Mouse (Mus musculus): ENCODE data around the gene Fbxo46. TPM values are rescaled to one million over a fixed set of nuclear protein-coding genes. Genes with fewer than 3 reads are reported as not detected.

Gene Fbxo46
- polyA plus RNA-seq, 1 experiment from 2014 or later: 9.8 TPM

DNA sequence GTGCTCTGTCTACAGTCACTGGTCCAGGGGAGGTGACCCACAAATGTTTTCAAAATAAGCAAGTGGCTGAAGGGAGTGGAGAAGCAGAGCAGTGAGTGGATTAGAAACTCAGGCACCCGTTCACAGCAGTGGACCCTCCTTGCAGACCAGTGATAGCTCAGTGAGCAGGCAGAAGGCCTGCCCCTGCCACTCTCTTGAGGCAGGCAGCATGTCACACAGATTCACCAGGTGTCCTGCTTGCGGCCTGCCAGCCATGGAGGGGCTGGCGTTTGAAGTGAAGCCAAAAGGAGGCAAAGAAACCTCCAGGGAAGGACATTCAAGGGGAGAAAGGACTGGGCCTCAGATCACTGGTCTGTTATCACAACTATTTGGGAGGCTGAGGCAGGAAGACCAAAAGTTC, 40.9 kb upstream of the Fbxo46 start:
- WGBS: 85% methylated on average over 3 of the region's 3 CpGs
- no peaks in the 10 kb centered on the region for H3K27me3 ChIP-seq (ENCODE audit: control insufficient read depth, insufficient read depth, low read length)
- H3K9me3 ChIP-seq (ENCODE audit: control insufficient read depth, low read length): no peaks in the 10 kb centered on the region
- ATAC-seq (ENCODE audit: insufficient number of reproducible peaks, low FRiP score, low TSS enrichment, low read depth) (no peak), DNase-seq (ENCODE audit: low spot score) (no peak)
- H3K4me1 ChIP-seq (ENCODE audit: control insufficient read depth, insufficient read depth, low read length): peaks cover 20% of the 10 kb centered on the region
- H3K36me3 ChIP-seq (ENCODE audit: control insufficient read depth, insufficient read depth, low read length): peaks cover 42% of the 10 kb centered on the region
- no peak overlapping the region for H3K27ac ChIP-seq (replicated peaks; ENCODE audit: low read depth, low read length)
- no peak overlapping the region for H3K4me2 ChIP-seq (ENCODE audit: low read depth, severe bottlenecking)
- no peak overlapping the region for H3K9ac ChIP-seq (ENCODE audit: low read length)
- no peak overlapping the region for H3K4me3 ChIP-seq (ENCODE audit: low read depth, low read length)

DNA sequence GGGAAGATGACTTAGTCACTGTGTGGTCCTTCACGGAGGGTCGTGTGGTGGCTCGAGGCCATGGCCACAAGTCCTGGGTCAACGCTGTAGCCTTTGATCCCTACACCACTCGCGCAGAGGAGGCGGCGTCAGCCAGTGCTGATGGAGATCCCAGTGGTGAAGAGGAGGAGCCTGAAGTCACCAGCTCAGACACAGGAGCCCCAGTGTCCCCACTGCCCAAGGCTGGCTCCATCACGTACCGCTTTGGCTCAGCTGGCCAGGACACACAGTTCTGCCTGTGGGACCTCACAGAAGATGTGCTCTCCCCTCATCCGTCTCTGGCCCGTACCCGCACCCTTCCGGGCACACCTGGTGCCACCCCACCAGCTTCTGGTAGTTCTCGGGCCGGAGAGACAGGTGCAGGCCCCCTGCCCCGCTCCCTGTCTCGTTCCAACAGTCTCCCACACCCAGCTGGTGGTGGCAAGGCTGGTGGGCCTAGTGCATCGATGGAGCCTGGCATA, 39.2 kb upstream of the Fbxo46 start:
- ATAC-seq (ENCODE audit: insufficient number of reproducible peaks, low FRiP score, low TSS enrichment, low read depth): no peak
- Histone ChIP-seq H3K27ac (replicated peaks; ENCODE audit: low read depth, low read length) (no peak overlapping the region), H3K4me3 (ENCODE audit: low read depth, low read length) (no peak overlapping the region)

DNA sequence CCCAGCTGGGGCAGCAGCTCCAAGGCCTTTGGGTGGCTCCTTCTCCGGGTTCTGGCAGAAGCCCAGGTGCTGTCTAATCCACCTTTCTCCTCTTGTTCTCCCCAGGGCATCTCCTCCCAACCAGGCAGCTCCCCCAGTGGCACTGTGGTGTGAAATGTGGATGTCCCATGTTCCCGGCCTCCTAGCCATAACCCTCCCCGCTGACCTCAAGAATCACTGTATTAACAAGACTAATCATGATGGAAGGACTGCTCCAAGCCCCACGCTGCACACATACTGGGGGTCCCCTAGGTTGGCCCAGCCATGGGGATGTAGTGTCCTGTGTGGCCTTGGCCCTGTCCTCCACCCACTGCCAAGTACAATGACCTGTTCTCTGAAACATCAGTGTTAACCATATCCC, 37.5 kb upstream of the Fbxo46 start:
- 79% methylated on average over 4 of the region's 4 CpGs for WGBS
- Histone ChIP-seq H3K36me3 (ENCODE audit: control insufficient read depth, insufficient read depth, low read length) (peaks cover 42% of the 10 kb centered on the region), H3K9ac (ENCODE audit: low read length) (no peak overlapping the region), H3K27ac (replicated peaks; ENCODE audit: low read depth, low read length) (no peak overlapping the region), H3K4me2 (ENCODE audit: low read depth, severe bottlenecking) (no peak overlapping the region), H3K9me3 (ENCODE audit: control insufficient read depth, low read length) (no peaks in the 10 kb centered on the region), H3K4me1 (ENCODE audit: control insufficient read depth, insufficient read depth, low read length) (peaks cover 24% of the 10 kb centered on the region), H3K27me3 (ENCODE audit: control insufficient read depth, insufficient read depth, low read length) (no peaks in the 10 kb centered on the region), H3K4me3 (ENCODE audit: low read depth, low read length) (no peak overlapping the region)
- DNase-seq (ENCODE audit: low spot score): no peak
- no peak for ATAC-seq (ENCODE audit: insufficient number of reproducible peaks, low FRiP score, low TSS enrichment, low read depth)

More for the DNA sequence above, 39.2 kb upstream of the Fbxo46 start:
- Histone ChIP-seq H3K27me3 (ENCODE audit: control insufficient read depth, insufficient read depth, low read length) (no peaks in the 10 kb centered on the region), H3K36me3 (ENCODE audit: control insufficient read depth, insufficient read depth, low read length) (peaks cover 42% of the 10 kb centered on the region), H3K4me2 (ENCODE audit: low read depth, severe bottlenecking) (no peak overlapping the region), H3K9ac (ENCODE audit: low read length) (no peak overlapping the region), H3K4me1 (ENCODE audit: control insufficient read depth, insufficient read depth, low read length) (peaks cover 28% of the 10 kb centered on the region), H3K9me3 (ENCODE audit: control insufficient read depth, low read length) (no peaks in the 10 kb centered on the region)
- DNase-seq (ENCODE audit: low spot score): no peak
- 88% methylated on average over 19 of the region's 19 CpGs for WGBS

DNA sequence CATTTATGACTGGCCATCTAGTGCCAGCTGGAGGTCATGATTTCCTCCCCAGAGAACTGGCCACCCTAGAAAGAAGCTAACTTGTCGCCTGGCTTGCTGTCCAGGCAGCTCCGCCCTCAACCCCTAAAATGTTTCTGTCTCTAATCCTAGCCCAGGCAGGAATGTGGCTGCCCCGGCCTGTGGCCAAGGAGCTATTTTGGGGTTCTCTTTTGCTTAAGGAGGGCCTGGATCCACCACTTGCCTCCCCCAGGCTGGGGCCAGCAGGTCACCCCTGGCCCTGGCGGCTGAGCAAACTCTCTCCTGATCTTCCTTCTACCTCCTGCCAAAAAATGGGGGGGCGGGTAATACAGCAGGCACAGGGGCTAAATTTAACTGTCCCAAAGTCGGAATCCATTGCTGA, 36.6 kb upstream of the Fbxo46 start:
- no peak for DNase-seq (ENCODE audit: low spot score)
- Histone ChIP-seq H3K9me3 (ENCODE audit: control insufficient read depth, low read length) (no peaks in the 10 kb centered on the region), H3K4me1 (ENCODE audit: control insufficient read depth, insufficient read depth, low read length) (peaks cover 21% of the 10 kb centered on the region), H3K27me3 (ENCODE audit: control insufficient read depth, insufficient read depth, low read length) (no peaks in the 10 kb centered on the region), H3K4me3 (ENCODE audit: low read depth, low read length) (no peak overlapping the region), H3K9ac (ENCODE audit: low read length) (no peak overlapping the region), H3K27ac (replicated peaks; ENCODE audit: low read depth, low read length) (no peak overlapping the region), H3K4me2 (ENCODE audit: low read depth, severe bottlenecking) (no peak overlapping the region), H3K36me3 (ENCODE audit: control insufficient read depth, insufficient read depth, low read length) (peaks cover 40% of the 10 kb centered on the region)
- WGBS: 63% methylated on average over 6 of the region's 6 CpGs
- no peak for ATAC-seq (ENCODE audit: insufficient number of reproducible peaks, low FRiP score, low TSS enrichment, low read depth)

DNA sequence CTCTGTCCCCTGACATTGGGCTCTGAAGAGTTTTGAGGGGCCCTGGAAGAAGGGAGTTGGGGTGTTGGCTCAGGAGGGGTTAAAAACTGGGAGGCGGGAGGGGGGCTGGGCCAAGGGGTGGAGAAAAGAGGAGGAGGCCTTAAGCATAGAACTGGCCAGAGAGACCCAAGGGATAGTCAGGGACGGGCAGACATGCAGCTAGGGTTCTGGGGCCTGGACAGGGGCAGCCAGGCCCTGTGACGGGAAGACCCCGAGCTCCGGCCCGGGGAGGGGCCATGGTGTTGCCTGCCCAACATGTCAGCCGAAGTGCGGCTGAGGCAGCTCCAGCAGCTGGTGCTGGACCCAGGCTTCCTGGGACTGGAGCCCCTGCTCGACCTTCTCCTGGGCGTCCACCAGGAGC, 36.0 kb upstream of the Fbxo46 start, which contains the start of gene Dmpk:
Dmpk (plus strand) TSS at position 149 of the 400 bp plus-strand sequence.
- Histone ChIP-seq H3K9me3 (ENCODE audit: control insufficient read depth, low read length) (no peaks in the 10 kb centered on the region), H3K4me2 (ENCODE audit: low read depth, severe bottlenecking) (peak within 1 kb of the TSS; percentile 16; the same call in 1 of the 2 replicates), H3K9ac (ENCODE audit: low read length) (no peak within 1 kb of the TSS; the same call in 1 of the 2 replicates), H3K36me3 (ENCODE audit: control insufficient read depth, insufficient read depth, low read length) (peaks cover 36% of the 10 kb centered on the region), H3K27ac (replicated peaks; ENCODE audit: low read depth, low read length) (no peak within 1 kb of the TSS), H3K4me1 (ENCODE audit: control insufficient read depth, insufficient read depth, low read length) (peaks cover 21% of the 10 kb centered on the region), H3K4me3 (ENCODE audit: low read depth, low read length) (0 out of 2 replicates have a peak within 1 kb of the TSS, but pooled peaks have one; percentile 5), H3K27me3 (ENCODE audit: control insufficient read depth, insufficient read depth, low read length) (no peaks in the 10 kb centered on the region)
- ATAC-seq (ENCODE audit: insufficient number of reproducible peaks, low FRiP score, low TSS enrichment, low read depth): 0 out of 2 replicates have a peak, but pooled peaks have one; percentile 23
- no peak for DNase-seq (ENCODE audit: low spot score)
- WGBS: 41% methylated on average over 10 of the region's 10 CpGs

DNA sequence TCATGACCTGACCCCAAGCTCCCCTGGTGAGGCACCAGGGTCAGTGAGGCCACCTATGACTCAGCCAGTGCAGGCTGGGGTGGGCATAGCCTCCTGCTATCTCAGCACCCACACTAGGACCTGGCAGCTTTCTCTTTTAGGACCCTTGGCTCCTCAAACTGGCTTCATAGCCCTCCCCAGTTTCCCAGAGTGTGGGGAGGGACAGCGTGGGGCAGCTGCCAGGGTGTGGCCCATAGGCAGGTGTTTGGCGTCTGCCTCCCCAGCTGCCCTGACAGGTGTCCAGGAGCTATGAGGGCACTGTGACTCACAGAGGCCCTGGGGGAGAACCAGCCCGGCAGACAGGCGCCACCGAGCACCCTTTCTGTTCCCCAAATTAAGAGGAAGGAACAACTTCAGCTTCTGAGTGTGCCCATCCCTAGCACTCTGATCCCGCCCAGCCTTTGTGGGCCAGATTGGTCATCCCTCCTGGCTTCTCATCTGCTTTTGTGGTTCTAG, 35.3 kb upstream of the Fbxo46 start:
- H3K9me3 ChIP-seq (ENCODE audit: control insufficient read depth, low read length): no peaks in the 10 kb centered on the region
- WGBS: 73% methylated on average over 6 of the region's 6 CpGs
- DNase-seq (ENCODE audit: low spot score) (no peak), ATAC-seq (ENCODE audit: insufficient number of reproducible peaks, low FRiP score, low TSS enrichment, low read depth) (no peak)
- H3K4me1 ChIP-seq (ENCODE audit: control insufficient read depth, insufficient read depth, low read length): peaks cover 21% of the 10 kb centered on the region
- no peaks in the 10 kb centered on the region for H3K27me3 ChIP-seq (ENCODE audit: control insufficient read depth, insufficient read depth, low read length)
- H3K4me3 ChIP-seq (ENCODE audit: low read depth, low read length): no peak overlapping the region
- no peak overlapping the region; the same call in 1 of the 2 replicates for H3K9ac ChIP-seq (ENCODE audit: low read length)
- 0 out of 2 replicates have a peak overlapping the region, but pooled peaks have one; percentile 16 for H3K4me2 ChIP-seq (ENCODE audit: low read depth, severe bottlenecking)
- peaks cover 35% of the 10 kb centered on the region for H3K36me3 ChIP-seq (ENCODE audit: control insufficient read depth, insufficient read depth, low read length)
- no peak overlapping the region for H3K27ac ChIP-seq (replicated peaks; ENCODE audit: low read depth, low read length)

DNA sequence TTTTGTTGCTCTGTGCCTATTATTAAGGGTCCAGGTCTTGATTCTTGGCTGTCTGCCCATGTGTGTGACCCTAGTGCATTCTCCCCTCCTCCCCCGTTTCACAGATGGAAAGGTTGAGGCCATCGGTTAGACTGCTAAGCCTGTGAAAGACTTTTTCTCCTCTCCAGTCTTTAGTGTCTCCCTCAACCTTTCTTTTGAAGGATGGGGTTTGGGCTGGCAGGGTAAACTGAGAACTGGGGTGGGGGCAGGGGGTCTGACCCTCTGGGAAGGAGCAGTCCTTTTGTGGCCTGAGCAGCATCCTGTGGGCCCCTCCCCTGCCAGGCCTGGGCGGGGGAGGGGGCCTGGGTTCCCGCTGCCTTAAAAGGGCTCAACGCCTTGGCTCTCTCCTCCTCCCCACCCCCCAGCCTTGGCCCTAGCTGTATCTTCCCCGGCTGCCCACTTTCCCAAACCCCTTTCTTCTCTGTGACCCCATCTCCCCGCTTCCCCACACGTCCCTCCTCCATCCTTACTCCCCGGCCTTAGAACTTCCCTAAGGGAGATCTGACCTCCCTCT, 34.7 kb upstream of the Fbxo46 start:
- peaks cover 21% of the 10 kb centered on the region for H3K4me1 ChIP-seq (ENCODE audit: control insufficient read depth, insufficient read depth, low read length)
- no peak overlapping the region for H3K27ac ChIP-seq (replicated peaks; ENCODE audit: low read depth, low read length)
- no peak for DNase-seq (ENCODE audit: low spot score)
- H3K4me3 ChIP-seq (ENCODE audit: low read depth, low read length): no peak overlapping the region
- no peaks in the 10 kb centered on the region for H3K9me3 ChIP-seq (ENCODE audit: control insufficient read depth, low read length)
- no peaks in the 10 kb centered on the region for H3K27me3 ChIP-seq (ENCODE audit: control insufficient read depth, insufficient read depth, low read length)
- no peak overlapping the region for H3K9ac ChIP-seq (ENCODE audit: low read length)
- H3K4me2 ChIP-seq (ENCODE audit: low read depth, severe bottlenecking): no peak overlapping the region; the same call in 1 of the 2 replicates
- WGBS: 22% methylated on average over 9 of the region's 9 CpGs
- ATAC-seq (ENCODE audit: insufficient number of reproducible peaks, low FRiP score, low TSS enrichment, low read depth): no peak
- peaks cover 30% of the 10 kb centered on the region for H3K36me3 ChIP-seq (ENCODE audit: control insufficient read depth, insufficient read depth, low read length)

DNA sequence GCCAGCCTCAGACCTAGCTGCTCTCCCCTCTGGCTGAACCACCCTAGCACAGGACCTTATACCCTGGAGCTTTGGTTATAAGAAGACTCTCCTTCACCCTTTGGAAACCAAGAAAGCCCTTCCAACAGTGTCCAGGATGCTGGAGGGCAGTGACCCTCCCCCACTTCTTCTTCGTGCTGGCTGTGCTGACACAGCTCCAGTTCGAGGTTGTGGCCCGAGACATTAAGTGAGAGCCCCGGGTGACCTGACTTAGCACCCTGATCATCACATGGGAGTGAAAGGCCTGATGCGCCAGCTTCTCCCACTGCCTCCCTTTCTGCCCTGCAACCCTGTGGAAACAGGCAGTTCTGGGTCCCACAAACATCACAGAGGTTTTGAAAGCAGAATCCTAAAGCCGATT, 34.2 kb upstream of the Fbxo46 start:
- peaks cover 27% of the 10 kb centered on the region for H3K36me3 ChIP-seq (ENCODE audit: control insufficient read depth, insufficient read depth, low read length)
- WGBS: 4% methylated on average over 6 of the region's 6 CpGs
- peaks cover 21% of the 10 kb centered on the region for H3K4me1 ChIP-seq (ENCODE audit: control insufficient read depth, insufficient read depth, low read length)
- H3K9me3 ChIP-seq (ENCODE audit: control insufficient read depth, low read length): no peaks in the 10 kb centered on the region
- H3K27me3 ChIP-seq (ENCODE audit: control insufficient read depth, insufficient read depth, low read length): no peaks in the 10 kb centered on the region
- ATAC-seq (ENCODE audit: insufficient number of reproducible peaks, low FRiP score, low TSS enrichment, low read depth): no peak
- no peak overlapping the region for H3K9ac ChIP-seq (ENCODE audit: low read length)
- H3K27ac ChIP-seq (replicated peaks; ENCODE audit: low read depth, low read length): no peak overlapping the region
- DNase-seq (ENCODE audit: low spot score): no peak
- no peak overlapping the region; the same call in 1 of the 2 replicates for H3K4me2 ChIP-seq (ENCODE audit: low read depth, severe bottlenecking)
- no peak overlapping the region for H3K4me3 ChIP-seq (ENCODE audit: low read depth, low read length)
